Mouse (Mus musculus) liver, postnatal 0 days (tissue): ENCODE data around the gene Rbfox3.

Experiments
- CTCF ChIP-seq: sonication (generic); IDR thresholded peaks from 2 replicates; pipeline ENCODE4 v1.5.1; 2016; ENCODE audit warnings: antibody characterized with exemption, low read depth
- EP300 ChIP-seq: IDR thresholded peaks from 2 replicates; pipeline ENCODE4 v1.6.1; 2016; ENCODE audit warnings: antibody characterized with exemption, low read depth, mild to moderate bottlenecking

DNA sequence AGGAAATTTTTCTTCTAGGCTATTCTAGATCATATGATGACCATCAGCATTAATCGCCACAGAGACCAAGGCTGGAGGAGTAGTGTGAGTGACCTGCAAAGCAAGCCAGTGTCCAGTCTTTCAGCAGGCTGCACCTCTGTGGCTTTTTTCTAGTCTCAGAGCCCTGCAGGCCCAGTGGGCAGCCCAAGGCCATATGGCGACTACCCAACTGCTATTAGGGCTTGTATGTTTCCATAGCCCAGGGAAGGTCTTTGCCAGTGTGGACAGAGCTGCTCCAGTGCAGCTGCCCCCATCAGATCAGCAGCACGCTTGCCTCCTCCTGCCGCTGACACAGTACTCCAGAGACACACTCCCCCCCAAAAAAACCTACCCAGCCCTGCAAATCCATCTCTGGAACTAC lies 290.5 kb downstream of the Rbfox3 start:
- TF ChIP-seq CTCF (no peak), EP300 (no peak)
